Mouse (Mus musculus): ENCODE results near the gene Satl1. TPM values are rescaled to one million over a fixed set of nuclear protein-coding genes. Genes with fewer than 3 reads are reported as not detected.

The Satl1 gene
- polyA plus RNA-seq (2014; fragmentation: Illumina TruSeq; extraction: RNeasy Lipid Tissue Mini Kit (QIAGEN cat#74804); ENCODE audit: low read depth, low replicate concordance) = 1.3 TPM

DNA sequence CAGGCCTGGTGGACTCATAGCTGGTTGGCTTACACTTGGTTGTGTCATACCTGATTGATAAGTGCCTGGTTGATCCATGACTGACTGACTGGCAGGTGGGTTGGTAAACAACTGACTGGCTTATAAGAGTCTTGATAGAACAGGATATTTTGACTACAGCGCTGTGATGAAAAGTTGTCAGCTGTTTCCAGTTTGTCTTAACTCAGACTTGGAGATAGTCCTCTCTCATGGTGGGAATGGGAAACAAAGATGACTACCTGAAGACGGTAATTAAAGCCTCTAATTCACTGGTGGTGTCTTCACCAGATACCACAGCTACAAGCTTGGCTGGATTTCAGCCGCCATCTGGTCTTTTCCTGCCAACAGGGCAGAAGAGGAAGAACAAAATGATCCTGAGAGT lies at the start of gene Satl1:
Satl1 (minus strand) TSS at position 101 of the 400 bp plus-strand sequence.

Other genes starting within 250 kb of the Satl1 start
- gene 4933403O08Rik, start 167.7 kb downstream of the Satl1 start, polyA plus RNA-seq (2014; fragmentation: Illumina TruSeq; extraction: RNeasy Lipid Tissue Mini Kit (QIAGEN cat#74804); ENCODE audit: low read depth, low replicate concordance) = not detected
- gene Apool, start 95.4 kb downstream of the Satl1 start, polyA plus RNA-seq (2014; fragmentation: Illumina TruSeq; extraction: RNeasy Lipid Tissue Mini Kit (QIAGEN cat#74804); ENCODE audit: low read depth, low replicate concordance) = 22.8 TPM
- gene 2010106E10Rik, start 88.5 kb upstream of the Satl1 start, polyA plus RNA-seq (2014; fragmentation: Illumina TruSeq; extraction: RNeasy Lipid Tissue Mini Kit (QIAGEN cat#74804); ENCODE audit: low read depth, low replicate concordance) = 0.58 TPM
- 1.4 TPM for gene Zfp711, start 193.7 kb upstream of the Satl1 start, polyA plus RNA-seq (2014; fragmentation: Illumina TruSeq; extraction: RNeasy Lipid Tissue Mini Kit (QIAGEN cat#74804); ENCODE audit: low read depth, low replicate concordance)

All from adipose tissue, adult 10 weeks (tissue).